Mouse (Mus musculus) cortical plate, adult 2 months (tissue): ENCODE measurements around the gene Ptprm. TPM values are rescaled to one million over a fixed set of nuclear protein-coding genes. Genes with fewer than 3 reads are reported as not detected.
"Not testable (repeated sequence)": the region's sequence is repeated elsewhere in the genome, so short reads cannot be mapped to it uniquely, and the experiment has no call there.

Experiments
- H3K27ac ChIP-seq: fragments of 200-500 bp; 2 replicates; pipeline ENCODE4 v1.5.1; 2012; ENCODE audit warnings: low read length, control low read depth, inconsistent platforms; ENCODE audit not compliant: insufficient read depth
- H3K4me1 ChIP-seq: fragments of 200-500 bp; 2 replicates; pipeline ENCODE4 v1.6.1; 2011; ENCODE audit warnings: low read length; ENCODE audit not compliant: control insufficient read depth, insufficient read depth
- H3K4me3 ChIP-seq: fragments of 200-500 bp; 2 replicates; pipeline ENCODE4 v1.5.1; 2011; ENCODE audit warnings: mild to moderate bottlenecking, low read length, control low read depth; ENCODE audit not compliant: insufficient read depth
- CTCF ChIP-seq: fragments of 200-500 bp; IDR thresholded peaks from 2 replicates; pipeline ENCODE4 v1.5.1; 2011; ENCODE audit warnings: mild to moderate bottlenecking, control low read depth, low read length; ENCODE audit not compliant: insufficient read depth; ENCODE audit errors: extremely low read depth
- POLR2A ChIP-seq: fragments of 200-500 bp; IDR thresholded peaks from 2 replicates; pipeline ENCODE4 v1.6.1; 2011; ENCODE audit warnings: mild to moderate bottlenecking, low read length, control low read depth; ENCODE audit not compliant: insufficient read depth; ENCODE audit errors: extremely low read depth
- polyA plus RNA-seq: library from polyadenylated mRNA; depleted of rRNA; stranded (reverse); fragments of >200 nt; gene quantifications from 2 replicates; pipeline ENCODE4 v1.2.3, GENCODE M21; 2012

Ptprm gene
- polyA plus RNA-seq, 1 experiment = 21.8 TPM

- Histone ChIP-seq H3K4me1 (no peaks in the 10 kb centered on the region), H3K4me3 (no peak overlapping the region), H3K27ac (no peak overlapping the region)
- TF ChIP-seq POLR2A = no peak
- no peak for TF ChIP-seq CTCF
Measured at GRCm38 (mm10) chr17:66869581-66870002, 484.7 kb downstream of the Ptprm start.

GRCm38 (mm10) chr17:66864441-66864840 is 489.8 kb downstream of the Ptprm start:
- no peak overlapping the region for H3K4me3 ChIP-seq
- TF ChIP-seq CTCF (no peak), POLR2A (no peak)
- no peaks in the 10 kb centered on the region for H3K4me1 ChIP-seq
- no peak overlapping the region for H3K27ac ChIP-seq

DNA sequence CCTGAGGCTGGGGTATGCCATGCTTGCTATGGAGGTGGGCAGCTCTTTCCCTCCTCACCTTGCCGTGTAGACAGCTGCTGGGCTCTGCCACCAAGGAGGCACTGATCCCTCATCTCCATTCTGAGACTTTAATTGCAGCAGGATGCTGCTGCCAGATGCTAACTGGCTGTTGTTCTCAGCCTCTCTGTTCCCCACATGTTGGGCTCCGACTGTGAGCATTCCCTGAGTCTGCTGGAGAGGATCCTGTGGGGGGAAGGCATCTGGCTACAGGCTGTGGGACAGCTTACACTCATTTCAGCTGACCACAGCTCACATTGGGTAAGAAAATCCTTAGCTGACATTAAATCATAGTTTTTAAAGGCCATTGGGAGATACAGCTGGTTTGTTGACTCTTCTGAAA is 492.7 kb downstream of the Ptprm start:
- H3K4me1 ChIP-seq = no peaks in the 10 kb centered on the region
- H3K4me3 ChIP-seq = no peak overlapping the region
- TF ChIP-seq POLR2A (no peak), CTCF (no peak)
- H3K27ac ChIP-seq = no peak overlapping the region

GRCm38 (mm10) chr17:66858757-66859156 is 495.5 kb downstream of the Ptprm start:
- no peak for TF ChIP-seq POLR2A
- no peak overlapping the region for H3K4me3 ChIP-seq
- no peak overlapping the region for H3K27ac ChIP-seq
- H3K4me1 ChIP-seq = no peaks in the 10 kb centered on the region

DNA sequence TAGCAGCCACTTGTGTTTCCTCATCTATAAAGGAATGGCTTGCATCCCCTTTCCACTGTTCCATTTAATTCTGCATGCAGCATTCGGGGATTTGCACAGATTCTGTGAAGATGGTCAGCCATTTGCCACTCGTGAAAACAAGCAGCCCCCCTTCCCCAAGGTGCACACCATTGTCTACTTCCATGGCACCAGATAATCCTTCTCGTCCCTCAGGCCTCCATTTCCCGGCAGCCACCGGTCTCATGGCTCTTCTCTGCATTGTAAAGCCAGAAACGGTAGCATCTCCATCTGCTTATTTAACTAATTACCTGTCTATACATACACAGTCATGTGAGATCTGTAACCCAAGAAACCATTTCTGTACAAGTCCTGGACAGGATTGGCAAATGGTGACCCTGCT is 501.8 kb downstream of the Ptprm start:
- H3K4me3 ChIP-seq = no peak overlapping the region
- no peak for TF ChIP-seq POLR2A
- TF ChIP-seq CTCF = no peak
- no peaks in the 10 kb centered on the region for H3K4me1 ChIP-seq
- no peak overlapping the region for H3K27ac ChIP-seq

DNA sequence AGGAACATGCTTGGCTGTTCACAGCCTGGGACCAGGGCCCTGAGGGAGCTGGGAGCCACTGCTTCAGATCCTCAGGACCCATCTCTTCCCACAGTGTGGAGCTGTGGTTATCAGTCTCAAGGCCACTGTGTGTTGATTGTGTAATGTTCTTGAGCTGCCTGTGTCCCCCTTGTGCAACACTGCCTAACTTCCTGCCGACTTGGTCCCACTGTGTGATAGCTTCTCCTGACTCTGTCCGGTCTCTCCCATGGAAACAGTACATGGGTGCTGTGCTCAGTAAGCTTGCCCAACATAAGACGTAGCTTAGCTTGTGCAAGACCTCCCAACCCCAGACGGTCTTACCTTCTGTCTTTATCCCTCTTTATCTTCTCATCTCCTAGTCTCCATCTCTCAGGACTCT is 507.2 kb downstream of the Ptprm start:
- not testable (repeated sequence) for H3K27ac ChIP-seq, H3K4me1 ChIP-seq, H3K4me3 ChIP-seq

- Histone ChIP-seq H3K27ac (no peak overlapping the region), H3K4me3 (no peak overlapping the region), H3K4me1 (no peaks in the 10 kb centered on the region)
- TF ChIP-seq CTCF = no peak
- TF ChIP-seq POLR2A = no peak
Measured at GRCm38 (mm10) chr17:66822347-66822746, 531.9 kb downstream of the Ptprm start.

- TF ChIP-seq CTCF (no peak), POLR2A (no peak)
Measured at GRCm38 (mm10) chr17:66817380-66817779, 536.9 kb downstream of the Ptprm start.

DNA sequence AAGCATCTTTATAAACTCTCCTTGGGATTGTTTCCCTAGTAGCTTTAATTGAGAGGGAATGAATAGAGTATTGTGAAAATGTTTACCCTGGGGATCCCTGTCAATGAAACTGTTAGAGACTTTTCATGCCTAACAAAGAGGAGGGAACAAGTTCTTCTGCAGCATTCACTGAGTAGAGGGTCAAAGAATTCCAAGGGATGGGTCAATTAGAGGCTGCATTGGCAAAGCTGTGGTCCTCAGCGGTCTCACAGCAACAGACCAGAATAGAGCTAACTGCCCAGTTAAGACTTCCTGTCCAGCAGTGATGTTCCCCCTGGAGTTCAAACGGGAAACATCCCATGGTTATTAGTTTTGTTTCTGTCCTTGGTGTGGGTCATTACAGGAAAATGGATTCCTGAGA is 538.3 kb downstream of the Ptprm start:
- TF ChIP-seq POLR2A = no peak
- TF ChIP-seq CTCF = no peak
- Histone ChIP-seq H3K4me3 (no peak overlapping the region), H3K4me1 (no peaks in the 10 kb centered on the region), H3K27ac (no peak overlapping the region)

More at GRCm38 (mm10) chr17:66817380-66817779, 536.9 kb downstream of the Ptprm start:
- H3K27ac ChIP-seq = no peak overlapping the region
- no peak overlapping the region for H3K4me3 ChIP-seq
- H3K4me1 ChIP-seq = no peaks in the 10 kb centered on the region

- Histone ChIP-seq H3K4me1 (no peaks in the 10 kb centered on the region), H3K4me3 (no peak overlapping the region), H3K27ac (no peak overlapping the region)
- no peak for TF ChIP-seq POLR2A
- TF ChIP-seq CTCF = no peak
Measured at GRCm38 (mm10) chr17:66813786-66814185, 540.5 kb downstream of the Ptprm start.

DNA sequence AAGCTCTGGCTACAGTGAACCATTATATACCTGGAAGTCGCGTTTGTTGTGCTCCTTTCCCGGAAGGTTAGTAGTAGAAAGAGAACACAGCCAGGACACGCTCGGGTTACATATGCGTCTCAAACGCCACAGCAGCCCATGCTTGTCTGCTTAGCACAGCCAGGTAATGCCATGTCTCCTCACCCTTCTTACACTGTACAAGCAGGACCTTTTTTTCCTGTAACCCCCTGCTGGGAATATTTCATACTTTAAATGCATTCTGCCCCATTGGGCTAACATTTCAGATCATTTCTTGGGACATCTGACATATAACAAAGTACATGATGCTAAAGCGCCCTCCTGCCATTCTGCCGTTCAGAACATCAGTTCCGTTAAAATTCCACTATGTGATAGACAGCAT is 540.9 kb downstream of the Ptprm start:
- TF ChIP-seq POLR2A (no peak), CTCF (no peak)
- no peaks in the 10 kb centered on the region for H3K4me1 ChIP-seq
- no peak overlapping the region for H3K27ac ChIP-seq
- no peak overlapping the region for H3K4me3 ChIP-seq

- Histone ChIP-seq H3K27ac (no peak overlapping the region), H3K4me1 (no peaks in the 10 kb centered on the region), H3K4me3 (no peak overlapping the region)
- TF ChIP-seq CTCF = no peak
- TF ChIP-seq POLR2A = no peak
Measured at GRCm38 (mm10) chr17:66809786-66810185, 544.5 kb downstream of the Ptprm start.
